Mouse (Mus musculus): ENCODE measurements around the gene Dlst.
"Not testable (repeated sequence)": the region's sequence is repeated elsewhere in the genome, so short reads cannot be mapped to it uniquely, and the experiment has no call there.

The Dlst gene

DNA sequence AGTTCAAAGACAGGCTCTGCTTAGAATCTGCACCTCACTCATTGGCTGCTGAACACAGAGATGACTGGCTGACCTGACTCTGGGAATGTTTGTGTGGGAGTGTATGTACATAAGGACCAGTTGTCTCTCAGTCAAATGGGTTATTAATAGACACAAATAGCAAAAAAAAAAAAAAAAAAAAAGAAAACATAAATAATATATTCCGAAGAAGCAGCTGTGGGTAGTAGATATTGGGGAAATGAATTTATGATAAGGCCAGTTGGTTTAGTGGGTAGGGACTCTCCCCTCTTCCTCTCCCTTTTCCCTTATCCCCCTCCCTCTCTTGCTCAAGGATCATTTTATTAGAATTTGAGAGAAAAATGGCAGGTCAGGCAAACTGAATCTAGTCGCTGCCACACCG lies 3.3 kb downstream of the Dlst start:
- no peak for DNase-seq (ENCODE audit: inconsistent ontology term)

DNA sequence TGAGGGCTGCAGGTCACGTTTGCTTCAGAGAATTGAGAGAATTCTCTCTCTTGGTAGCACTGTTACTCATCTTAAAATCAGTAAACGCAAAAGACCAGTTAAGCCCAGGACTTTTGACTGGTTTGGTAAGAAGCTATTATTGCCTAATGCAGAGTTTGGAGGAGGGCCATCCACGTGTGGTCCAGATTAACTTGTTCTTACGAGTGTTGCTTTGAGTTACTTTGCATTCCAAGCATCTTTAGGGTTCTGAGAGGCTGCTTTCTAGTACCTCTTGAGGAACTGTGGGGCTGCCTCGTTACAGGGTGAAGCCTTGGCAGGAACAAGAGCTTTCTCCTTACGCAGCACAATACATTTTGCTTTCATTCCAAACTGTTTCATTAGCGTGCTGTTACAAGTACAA lies 5.0 kb downstream of the Dlst start:
- no peak for DNase-seq (ENCODE audit: inconsistent ontology term)

DNA sequence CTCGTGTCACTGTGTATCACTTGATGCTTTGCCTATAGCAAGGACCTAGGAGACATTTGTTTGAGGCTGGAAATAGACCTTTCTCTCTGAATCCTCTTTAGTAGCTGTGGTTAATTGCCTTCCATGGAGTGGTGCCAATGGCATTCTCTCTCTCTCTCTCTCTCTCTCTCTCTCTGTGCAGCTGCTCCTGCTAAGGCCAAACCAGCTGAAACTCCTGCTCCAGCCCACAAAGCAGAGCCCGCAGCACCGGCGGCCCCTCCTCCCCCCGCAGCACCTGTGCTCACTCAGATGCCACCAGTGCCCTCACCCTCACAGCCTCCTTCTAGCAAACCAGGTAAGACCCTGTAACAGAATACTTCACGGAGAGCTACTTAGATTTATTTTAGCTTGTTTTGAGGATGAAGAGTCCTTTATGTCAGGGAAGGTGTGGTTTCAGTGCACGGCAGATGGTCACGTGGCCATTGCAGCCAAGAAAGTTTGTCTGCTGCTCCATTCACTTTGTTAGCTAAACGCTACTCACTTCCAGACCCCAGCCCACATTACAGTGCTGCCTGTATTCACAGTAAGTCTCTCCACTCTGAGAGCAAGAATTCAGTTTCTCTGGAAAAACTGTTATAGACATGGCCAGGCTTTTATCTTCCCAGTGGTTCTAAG lies 11.3 kb downstream of the Dlst start:
- DNase-seq (ENCODE audit: inconsistent ontology term) = peak; percentile 55

GRCm38 (mm10) chr12:85123108-85123530 lies 12.5 kb downstream of the Dlst start:
- no peak for DNase-seq (ENCODE audit: inconsistent ontology term)

DNA sequence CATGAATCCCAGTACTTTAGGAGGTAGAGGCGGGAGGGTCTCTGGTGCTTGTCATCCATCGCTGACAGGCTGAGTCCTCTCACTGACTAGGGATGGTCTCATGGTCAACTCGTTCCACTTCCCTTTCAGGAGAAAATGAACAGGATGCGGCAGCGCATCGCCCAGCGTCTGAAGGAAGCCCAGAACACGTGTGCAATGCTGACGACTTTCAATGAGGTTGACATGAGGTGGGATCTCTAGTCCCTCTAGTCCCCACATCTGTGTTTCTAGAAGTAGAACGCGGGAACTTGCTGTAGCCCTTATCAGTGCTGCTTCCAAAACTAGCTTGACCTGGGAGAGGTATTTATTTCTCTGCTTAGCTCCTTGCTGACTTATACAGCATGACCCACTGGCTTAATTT lies 13.0 kb downstream of the Dlst start:
- DNase-seq (ENCODE audit: inconsistent ontology term) = no peak

DNA sequence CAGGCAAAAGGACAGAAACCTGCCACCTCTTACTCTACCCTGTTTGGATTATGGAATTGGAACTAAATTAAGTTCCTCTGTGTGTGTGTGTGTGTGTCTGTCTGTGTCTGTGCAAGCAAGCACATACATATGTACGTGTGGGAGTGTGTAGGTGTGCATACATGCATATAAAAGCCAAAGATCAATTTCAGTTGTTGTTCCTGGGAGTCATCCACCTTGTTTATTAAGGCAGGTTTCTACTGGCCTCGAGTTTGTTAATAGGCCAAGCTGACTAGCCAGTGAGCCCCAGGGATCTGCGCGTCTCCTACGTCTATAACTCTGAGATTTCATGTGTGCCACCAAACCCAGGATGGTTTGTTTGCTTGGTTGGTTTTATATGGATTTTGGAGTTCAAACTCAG lies 14.1 kb downstream of the Dlst start:
- no peak for DNase-seq (ENCODE audit: inconsistent ontology term)

DNA sequence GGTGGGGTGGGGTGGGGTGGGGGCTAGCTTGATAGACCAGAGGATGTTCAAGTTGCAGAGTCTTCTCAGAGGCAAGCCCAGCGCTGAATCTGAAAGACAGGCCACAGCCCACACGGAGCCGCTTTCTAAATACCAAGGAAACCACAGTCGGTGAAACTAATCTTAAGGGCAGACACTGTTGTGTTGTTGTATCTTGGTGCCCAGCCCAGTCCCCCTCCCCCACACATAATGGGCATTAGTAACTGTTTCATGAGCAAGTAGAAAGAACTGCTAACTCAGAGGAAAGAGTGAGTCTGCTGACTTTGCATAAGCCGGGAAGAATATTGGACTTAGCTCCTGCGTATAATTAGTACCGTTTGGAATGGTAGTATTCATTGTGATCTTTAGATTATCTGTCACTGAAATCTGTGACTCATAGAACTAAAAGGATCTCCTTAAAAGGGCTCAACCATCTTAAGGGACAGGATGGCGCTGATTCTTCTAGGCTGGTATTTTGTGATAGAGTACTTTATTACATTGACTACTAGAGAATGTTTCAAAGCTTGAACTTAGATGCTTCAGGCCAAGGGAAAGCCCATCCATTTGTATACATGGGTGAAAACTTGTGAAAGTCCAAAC lies 16.5 kb downstream of the Dlst start:
- peak; percentile 92 for DNase-seq (ENCODE audit: inconsistent ontology term)

DNA sequence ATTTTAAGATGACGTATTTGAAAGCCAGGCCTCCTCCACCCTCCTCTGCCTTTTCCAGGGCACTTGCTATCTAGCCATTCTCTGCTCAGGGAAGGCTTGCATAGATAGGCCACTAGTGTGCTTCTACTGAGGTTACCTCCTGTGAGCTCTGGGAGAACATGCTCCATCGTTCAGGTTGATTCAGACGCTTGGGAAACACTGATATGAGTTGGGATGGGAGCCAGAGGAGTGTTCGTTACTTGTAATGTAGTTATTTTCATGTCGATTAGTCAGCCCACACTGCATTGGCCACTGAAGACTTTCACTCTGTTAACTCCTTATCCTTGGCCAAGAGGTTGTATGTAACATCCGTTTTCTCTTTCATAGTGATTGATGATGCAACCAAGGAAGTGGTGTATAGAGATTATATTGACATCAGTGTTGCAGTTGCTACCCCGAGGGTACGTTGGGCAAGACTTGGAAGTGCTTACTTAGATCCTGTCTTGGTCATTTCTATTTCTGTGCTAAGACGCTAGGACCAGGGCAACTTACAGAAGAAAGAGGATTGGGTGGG lies 18.9 kb downstream of the Dlst start:
- no peak for DNase-seq (ENCODE audit: inconsistent ontology term)

- no peak for DNase-seq (ENCODE audit: inconsistent ontology term)
Measured at GRCm38 (mm10) chr12:85131361-85131760, 20.7 kb downstream of the Dlst start.

DNA sequence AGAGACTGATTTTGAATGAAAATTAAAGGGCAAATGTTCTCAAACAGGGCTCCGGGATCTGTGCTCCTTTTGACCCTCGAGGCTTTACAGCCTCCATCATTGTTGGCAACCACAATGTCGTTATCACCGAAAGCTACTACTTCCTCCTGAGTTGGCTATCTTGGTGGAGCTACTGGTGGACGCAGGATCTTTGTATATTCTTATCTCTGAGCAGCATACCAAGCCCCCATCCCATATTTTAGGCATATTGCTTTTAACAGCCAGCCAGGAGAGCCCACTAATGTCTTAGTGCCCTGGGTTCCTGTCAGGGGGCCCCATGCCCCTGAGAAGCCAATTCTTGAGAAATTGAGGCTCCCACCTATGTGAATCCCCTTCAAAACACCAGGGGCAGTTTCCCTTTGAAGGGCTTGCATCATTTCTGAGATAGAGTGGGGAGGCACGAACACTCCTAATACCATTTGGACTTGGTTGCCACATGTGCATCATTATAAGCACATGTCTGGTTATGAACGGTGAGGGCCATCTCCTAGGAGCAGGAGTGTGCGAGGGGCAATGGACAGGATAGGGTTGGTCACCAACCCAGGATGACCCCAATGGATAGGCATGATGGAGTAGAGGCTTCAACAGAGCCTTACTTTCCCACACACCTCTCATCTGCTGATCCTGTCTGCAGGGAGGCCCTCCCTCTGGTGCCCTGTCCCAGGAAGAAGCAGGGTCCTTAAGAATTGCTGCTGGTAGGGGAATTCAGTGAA lies 23.6 kb downstream of the Dlst start:
- DNase-seq (ENCODE audit: inconsistent ontology term) = no peak

GRCm38 (mm10) chr12:85135513-85136470 lies 25.2 kb downstream of the Dlst start:
- DNase-seq (ENCODE audit: inconsistent ontology term) = peak; percentile 84

GRCm38 (mm10) chr12:85136627-85137026 lies 26.0 kb downstream of the Dlst start:
- peak; percentile 66 for DNase-seq (ENCODE audit: inconsistent ontology term)

DNA sequence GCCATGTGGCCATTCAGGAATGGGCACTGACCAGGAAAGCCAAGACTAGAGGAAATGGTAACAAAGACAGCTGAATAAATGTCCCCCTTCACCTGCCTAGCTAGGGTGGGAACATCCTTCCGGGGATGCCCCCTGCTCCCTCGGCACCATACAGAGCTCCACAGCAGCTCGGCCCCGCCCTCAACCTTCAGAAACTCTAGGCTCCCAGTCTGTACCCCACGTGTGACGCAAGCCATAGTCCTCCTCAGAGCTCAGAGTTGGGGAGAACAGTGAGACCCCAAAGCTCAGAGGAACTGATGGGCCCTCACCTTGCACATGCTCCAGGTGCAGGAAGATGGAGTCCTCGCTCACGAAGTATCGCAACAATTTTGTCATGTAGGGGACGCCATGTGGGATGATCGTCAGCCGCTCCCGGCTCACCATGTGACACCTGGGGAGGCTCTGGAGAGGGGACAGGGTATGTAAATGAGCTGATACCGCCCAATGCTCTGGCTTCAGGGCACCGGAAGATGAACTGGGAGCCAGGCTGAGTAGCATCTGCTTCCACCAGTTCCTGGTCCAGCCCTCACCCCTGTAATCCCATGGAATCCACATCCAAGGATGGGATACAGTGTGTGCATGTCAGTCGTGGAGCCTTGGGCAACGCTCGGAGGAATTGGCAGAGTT lies 29.5 kb downstream of the Dlst start:
- DNase-seq (ENCODE audit: inconsistent ontology term) = no peak

DNA sequence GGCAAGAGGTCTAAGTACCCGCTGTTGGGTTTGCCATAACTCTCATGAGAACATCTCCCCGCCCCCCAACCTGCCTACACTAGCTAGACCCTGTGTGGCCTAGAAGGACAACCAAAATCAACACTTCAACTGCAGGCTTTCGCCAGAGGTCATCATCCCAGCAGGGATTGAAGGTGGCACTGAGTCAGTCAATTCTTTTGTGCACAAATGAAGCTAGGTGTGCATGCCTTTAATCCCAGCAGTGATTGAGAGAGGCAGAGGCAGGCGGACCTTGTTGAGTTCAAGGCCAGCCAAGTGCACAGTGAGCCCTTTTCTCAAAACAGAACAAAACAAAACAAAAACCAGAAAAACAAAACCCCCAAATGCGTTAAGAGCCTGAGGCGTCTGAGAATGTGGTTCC lies 30.5 kb downstream of the Dlst start:
- no peak for DNase-seq (ENCODE audit: inconsistent ontology term)

GRCm38 (mm10) chr12:85142803-85143202 lies 32.2 kb downstream of the Dlst start:
- DNase-seq (ENCODE audit: inconsistent ontology term) = peak; percentile 63

GRCm38 (mm10) chr12:85144276-85144675 lies 33.6 kb downstream of the Dlst start:
- DNase-seq (ENCODE audit: inconsistent ontology term) = not testable (repeated sequence)

DNA sequence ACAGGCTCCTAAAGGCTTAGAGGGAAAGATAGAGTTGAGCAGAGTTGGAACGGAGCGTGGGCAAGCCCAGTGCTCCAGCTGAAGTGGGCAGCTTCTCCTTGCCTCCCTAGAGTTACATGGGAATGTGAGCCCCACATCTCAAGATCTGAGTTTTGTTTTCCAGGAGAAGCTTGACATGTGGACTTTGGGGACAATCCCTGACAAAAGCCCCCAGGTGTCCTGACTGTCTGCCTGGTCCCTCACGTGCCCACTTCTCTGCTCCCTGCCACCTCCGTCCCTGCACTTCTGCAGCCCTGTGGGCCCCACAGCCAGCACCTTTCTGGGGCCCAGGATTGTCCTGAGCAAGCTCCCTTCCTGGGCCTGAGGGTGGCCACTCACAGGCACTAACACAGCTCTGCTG lies 34.2 kb downstream of the Dlst start:
- DNase-seq (ENCODE audit: inconsistent ontology term) = no peak

DNA sequence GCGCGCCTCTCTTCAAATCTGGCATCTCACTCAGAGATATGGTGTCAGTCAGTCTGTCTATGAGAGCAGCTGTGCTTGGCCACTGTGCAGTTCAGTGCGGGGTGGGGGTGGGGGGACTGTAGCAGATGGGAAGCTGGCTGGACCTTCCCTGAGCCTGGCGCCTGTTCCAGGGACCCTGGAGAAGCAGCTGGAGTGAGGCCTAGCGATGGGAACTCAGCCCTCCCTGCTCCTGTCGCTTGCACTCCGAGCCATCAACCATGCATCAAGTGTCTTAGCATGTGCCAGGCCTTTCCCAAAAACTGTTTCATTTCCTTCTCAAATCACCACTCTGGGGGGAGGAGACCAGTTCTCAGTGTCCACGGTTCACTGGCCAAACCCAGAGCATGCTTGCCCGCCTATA lies 35.0 kb downstream of the Dlst start:
- no peak for DNase-seq (ENCODE audit: inconsistent ontology term)

- peak; percentile 17 for DNase-seq (ENCODE audit: inconsistent ontology term)
Measured at GRCm38 (mm10) chr12:85146355-85146754, 35.7 kb downstream of the Dlst start.

DNA sequence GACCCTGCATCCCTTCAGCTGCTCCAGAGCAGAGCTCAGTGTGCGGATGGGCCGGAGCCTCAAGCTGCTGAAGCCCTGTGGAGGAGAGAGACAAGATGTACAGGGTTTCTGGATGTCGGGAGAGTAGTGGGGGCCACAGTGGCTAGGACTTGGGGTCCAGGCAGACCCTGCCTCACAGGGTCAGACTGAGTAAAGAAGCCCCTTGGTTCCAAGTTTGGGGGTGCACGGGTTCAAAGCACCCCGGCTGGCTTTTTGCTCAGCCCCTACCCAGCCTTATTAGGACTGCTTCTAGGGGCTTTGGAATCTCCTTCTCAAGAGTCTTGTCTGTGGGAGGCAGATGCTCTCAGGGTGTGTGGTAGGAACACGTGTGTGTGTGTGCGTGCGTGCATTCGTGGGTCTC lies 36.2 kb downstream of the Dlst start:
- DNase-seq (ENCODE audit: inconsistent ontology term) = no peak

Measured in Muller cell, postnatal 12 days (primary cell).